10 mouse cellular contexts compared by ENCODE assay signal in the genomic region with DNA sequence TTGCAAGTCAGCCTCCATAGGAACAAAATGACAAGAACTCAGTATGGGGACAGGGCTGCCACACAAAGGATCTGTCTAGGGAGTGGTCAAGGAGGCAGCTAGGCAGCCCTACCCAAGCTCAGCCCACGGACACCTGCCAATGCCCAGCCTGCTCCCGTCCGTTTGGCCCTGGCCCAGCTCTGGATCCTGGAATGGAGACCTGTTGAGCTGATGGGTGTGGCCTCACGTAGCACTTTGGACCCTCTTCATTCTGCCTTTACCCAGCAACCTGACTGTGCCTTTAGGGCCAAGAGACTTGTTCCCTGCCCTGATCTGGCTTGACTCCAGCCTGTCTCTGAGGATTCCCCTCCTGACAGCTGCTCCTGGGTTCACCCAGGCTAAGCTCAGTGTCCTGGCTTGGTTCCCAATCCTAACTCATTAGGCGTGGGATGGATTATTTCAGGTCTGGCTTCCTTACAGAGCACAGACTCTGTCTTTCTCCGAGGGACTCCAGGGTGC. TPM values are rescaled to one million over a fixed set of nuclear protein-coding genes. Genes with fewer than 3 reads are reported as not detected.
DNase-seq lines count a peak whose midpoint lies in the region; ATAC-seq and TF ChIP-seq lines count a peak whose summit lies in the region.
"Had no signal": no experiment of that assay in that cellular context is flagged by ENCODE, and none has a peak within 500 bp of the region (broad histone marks: within the 10 kb centered on the region; RNA-seq: fewer than 3 reads in every experiment).

No protein-coding gene starts in this region.

- no peak overlapping the region for H3K4me2 ChIP-seq in hindbrain, postnatal 0 days (ENCODE audit: low read depth, low read length)
- H3K4me2 ChIP-seq in neural tube, embryonic 14.5 days (ENCODE audit: low read depth, low read length) = no peak overlapping the region
- H3K4me2 ChIP-seq: heart, embryonic 15.5 days had no signal

- peaks cover 11% of the 10 kb centered on the region for H3K27me3 ChIP-seq in megakaryocyte, embryonic 14.5 days (replicated peaks)
- no peaks in the 10 kb centered on the region; the same call in 1 of the 2 replicates for H3K27me3 ChIP-seq in hindbrain, postnatal 0 days (ENCODE audit: insufficient read depth, low read length)
- no peaks in the 10 kb centered on the region for H3K27me3 ChIP-seq in neural tube, embryonic 14.5 days (ENCODE audit: control insufficient read depth, insufficient read depth, low read length)
- H3K27me3 ChIP-seq: heart, embryonic 15.5 days had no signal

- WGBS in hindbrain, postnatal 0 days = 28% methylated on average over 6 of the region's 6 CpGs
- WGBS in neural tube, embryonic 14.5 days = 68% methylated on average over 6 of the region's 6 CpGs

- H3K4me3 ChIP-seq in megakaryocyte, embryonic 14.5 days (replicated peaks) = peak overlapping the region; percentile 21
- no peak overlapping the region for H3K4me3 ChIP-seq in hindbrain, postnatal 0 days (ENCODE audit: low read length)
- H3K4me3 ChIP-seq in neural tube, embryonic 14.5 days (ENCODE audit: low read depth, low read length) = no peak overlapping the region
- H3K4me3 ChIP-seq: heart, embryonic 15.5 days had no signal

- no peak overlapping the region for H3K27ac ChIP-seq in hindbrain, postnatal 0 days
- H3K27ac ChIP-seq in neural tube, embryonic 14.5 days (ENCODE audit: low read depth, low read length) = no peak overlapping the region
- H3K27ac ChIP-seq: heart, embryonic 15.5 days had no signal

- peak; percentile 31; the same call in 1 of the 2 replicates for ATAC-seq in cerebellum, adult (ENCODE audit: insufficient number of reproducible peaks, low FRiP score, low TSS enrichment)
- ATAC-seq in megakaryocyte, adult 5-6 weeks (ENCODE audit: poor library complexity, severe bottlenecking) = no peak
- peak; percentile 73 for ATAC-seq in hindbrain, postnatal 0 days
- peak; percentile 68 for ATAC-seq in neural tube, embryonic 14.5 days (ENCODE audit: low read depth)

- peaks cover 16% of the 10 kb centered on the region for H3K9me3 ChIP-seq in megakaryocyte, embryonic 14.5 days
- no peaks in the 10 kb centered on the region for H3K9me3 ChIP-seq in hindbrain, postnatal 0 days (ENCODE audit: low read length)
- H3K9me3 ChIP-seq in neural tube, embryonic 14.5 days (ENCODE audit: control insufficient read depth, low read length) = no peaks in the 10 kb centered on the region
- H3K9me3 ChIP-seq: heart, embryonic 15.5 days had no signal

- no peaks in the 10 kb centered on the region for H3K36me3 ChIP-seq in megakaryocyte, embryonic 14.5 days (replicated peaks; ENCODE audit: low read length)
- H3K36me3 ChIP-seq in hindbrain, postnatal 0 days (ENCODE audit: insufficient read depth, low read length) = no peaks in the 10 kb centered on the region
- H3K36me3 ChIP-seq in neural tube, embryonic 14.5 days (ENCODE audit: control insufficient read depth, insufficient read depth, low read length) = no peaks in the 10 kb centered on the region
- H3K36me3 ChIP-seq: heart, embryonic 15.5 days had no signal

- no peak for TF ChIP-seq CTCF in hindbrain, postnatal 0 days (IDR thresholded peaks at IDR 0.05; ENCODE audit: low read depth)

- no peak overlapping the region for H3K9ac ChIP-seq in hindbrain, postnatal 0 days (replicated peaks; ENCODE audit: low read length)
- no peak overlapping the region for H3K9ac ChIP-seq in neural tube, embryonic 14.5 days (replicated peaks; ENCODE audit: low read depth, low read length)
- H3K9ac ChIP-seq: heart, embryonic 15.5 days had no signal

- no peaks in the 10 kb centered on the region for H3K4me1 ChIP-seq in megakaryocyte, embryonic 14.5 days
- H3K4me1 ChIP-seq in hindbrain, postnatal 0 days (ENCODE audit: insufficient read depth, low read length) = no peaks in the 10 kb centered on the region
- H3K4me1 ChIP-seq in neural tube, embryonic 14.5 days (ENCODE audit: control insufficient read depth, insufficient read depth, low read length) = no peaks in the 10 kb centered on the region
- H3K4me1 ChIP-seq: heart, embryonic 15.5 days had no signal

- no peak for DNase-seq in cerebellum, adult 11-12 months
- peak; percentile 74 for DNase-seq in hindbrain, postnatal 0 days (ENCODE audit: low spot score)
- no peak for DNase-seq in liver
- no peak for DNase-seq in cerebellum, adult 9-11 months
- DNase-seq: embryo, embryonic 11 days had no signal

RNA-seq across cellular contexts. Expression of a gene that starts 50.5 kb away (rescaled TPM):
- polyA plus RNA-seq in megakaryocyte, embryonic 14.5 days (2012; ENCODE audit: insufficient read depth, low replicate concordance) = not detected in 2 replicates
- total RNA-seq in megakaryocyte, adult 5-6 weeks (2015) = not detected in 2 replicates
- not detected in 2 replicates for total RNA-seq in megakaryocyte, adult 5-6 weeks (2017)
- total RNA-seq in hindbrain, postnatal 0 days (2014; rRNA removed) = 14.8 and 20.6 TPM in 2 replicates
- polyA plus RNA-seq in hindbrain, postnatal 0 days (2015; fragmentation: Nextera tagmentation; extraction: Ambion mirVana) = 26.2 and 28.0 TPM in 2 replicates
- 11.8 and 12.5 TPM in 2 replicates for polyA plus RNA-seq in neural tube, embryonic 14.5 days (2014; fragmentation: Nextera tagmentation; extraction: Ambion mirVana)

Comparison
In these comparisons a context has a peak if more than half of its experiments do, and no peak if none do; other contexts are left out.
1. RNA of a gene that starts 50.5 kb away (polyA plus RNA-seq): 26.2 to 28.0 TPM in hindbrain, postnatal 0 days and 11.8 to 12.5 TPM in neural tube, embryonic 14.5 days; not detected in megakaryocyte, embryonic 14.5 days; every median in the first group is over 10 times any median in the second.